Mouse (Mus musculus) spleen, adult 2 months (tissue): Measurements from ENCODE around the gene Camk2b.

ENCODE experiments used
- CTCF ChIP-seq: fragments of 200-500 bp; IDR thresholded peaks from 2 replicates; pipeline ENCODE4 v1.5.1; 2011; ENCODE audit warnings: mild to moderate bottlenecking, inconsistent platforms; ENCODE audit not compliant: insufficient read depth, insufficient read length, insufficient replicate concordance; ENCODE audit errors: extremely low read depth
- POLR2A ChIP-seq: fragments of 200-500 bp; IDR thresholded peaks from 2 replicates; pipeline ENCODE4 v1.6.1; 2011; ENCODE audit warnings: low read depth, low read length, inconsistent platforms

DNA sequence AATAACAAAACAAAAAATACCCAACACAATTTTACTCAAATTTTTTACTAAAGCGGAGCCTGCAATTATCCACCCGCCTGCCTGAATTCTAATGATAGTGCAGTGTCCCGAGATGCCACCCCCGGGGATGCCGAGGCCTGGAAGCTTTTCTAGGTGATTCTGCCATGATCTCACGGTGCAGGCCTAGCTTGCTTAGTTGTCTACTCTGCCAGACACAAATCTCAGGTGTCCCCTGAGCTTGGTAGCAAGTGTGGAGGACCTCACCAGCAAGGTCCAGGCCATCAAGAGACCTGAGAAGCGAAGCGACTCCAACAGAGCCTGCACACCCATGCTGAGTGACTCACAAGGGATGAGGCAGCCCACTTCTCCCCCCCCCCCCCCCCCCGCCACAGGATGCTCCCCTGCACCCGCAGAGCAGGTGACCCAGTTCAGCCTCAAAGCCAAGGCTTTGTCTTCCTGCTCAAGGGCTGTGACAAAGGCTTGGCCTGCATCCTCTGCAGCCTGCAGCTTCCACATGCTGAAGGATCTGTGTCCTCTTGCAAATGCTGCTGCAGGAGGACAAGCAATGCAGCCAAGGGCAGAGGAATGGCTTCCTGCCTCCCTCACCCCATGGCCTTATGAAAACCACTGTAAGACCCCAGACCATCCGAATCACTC lies 48.5 kb downstream of the Camk2b start:
- no peak for TF ChIP-seq POLR2A
- no peak for TF ChIP-seq CTCF
